ENCODE assay signal across 26 mouse cellular contexts in genomic region chr2:62928065-62928464, GRCm38 (mm10).
"Had no signal": no experiment of that assay in that cellular context is flagged by ENCODE, and none has a peak within 500 bp of the region (broad histone marks: within the 10 kb centered on the region; RNA-seq: fewer than 3 reads in every experiment).

No protein-coding gene starts in this region.

- H3K9ac ChIP-seq: heart, embryonic 13.5 days; heart, embryonic 15.5 days; hindbrain, embryonic 13.5 days; hindbrain, embryonic 15.5 days; limb, embryonic 12.5 days; liver, embryonic 13.5 days; liver, embryonic 15.5 days; liver, postnatal 0 days had no signal

- H3K27me3 ChIP-seq: heart, embryonic 13.5 days; heart, embryonic 15.5 days; hindbrain, embryonic 13.5 days; hindbrain, embryonic 15.5 days; limb, embryonic 12.5 days; liver, embryonic 13.5 days; liver, embryonic 15.5 days had no signal

- H3K4me2 ChIP-seq: heart, embryonic 11.5 days; heart, embryonic 13.5 days; heart, embryonic 15.5 days; hindbrain, embryonic 13.5 days; hindbrain, embryonic 15.5 days; limb, embryonic 12.5 days; liver, embryonic 11.5 days; liver, embryonic 13.5 days; liver, embryonic 15.5 days had no signal

- H3K9me3 ChIP-seq: heart, embryonic 13.5 days; heart, embryonic 15.5 days; hindbrain, embryonic 13.5 days; hindbrain, embryonic 15.5 days; limb, embryonic 10.5 days; limb, embryonic 12.5 days; liver, embryonic 13.5 days; liver, embryonic 15.5 days had no signal

- DNase-seq: gastrocnemius, postnatal 14 days; gastrocnemius, postnatal 36 days; heart, adult 11 months; heart, adult 2 months; heart, postnatal 14 days; heart, postnatal 36 days; kidney, adult 11 months; kidney, adult 2 months; kidney, postnatal 36 days; layer of hippocampus, adult 9-11 months; liver; liver, embryonic 13.5 days; liver, postnatal 0 days had no signal

- H3K36me3 ChIP-seq: heart, embryonic 13.5 days; heart, embryonic 15.5 days; hindbrain, embryonic 13.5 days; hindbrain, embryonic 15.5 days; limb, embryonic 10.5 days; limb, embryonic 12.5 days; liver, embryonic 13.5 days; liver, embryonic 15.5 days had no signal

- H3K27ac ChIP-seq: heart, adult 2 months; heart, embryonic 13.5 days; heart, embryonic 15.5 days; hindbrain, embryonic 13.5 days; hindbrain, embryonic 15.5 days; hindbrain, postnatal 0 days; kidney, postnatal 0 days; left cerebral cortex, adult 2 months; limb, embryonic 10.5 days; limb, embryonic 12.5 days; liver, embryonic 13.5 days; liver, embryonic 15.5 days had no signal

- H3K4me3 ChIP-seq: heart, adult 2 months; heart, embryonic 13.5 days; heart, embryonic 15.5 days; hindbrain, embryonic 13.5 days; hindbrain, embryonic 15.5 days; left cerebral cortex, adult 2 months; limb, embryonic 10.5 days; limb, embryonic 12.5 days; liver, embryonic 13.5 days; liver, embryonic 15.5 days had no signal

- ATAC-seq: hindbrain, postnatal 0 days; intestine, embryonic 16.5 days; liver, postnatal 0 days had no signal

- H3K4me1 ChIP-seq: heart, embryonic 13.5 days; heart, embryonic 15.5 days; hindbrain, embryonic 13.5 days; hindbrain, embryonic 15.5 days; limb, embryonic 10.5 days; limb, embryonic 12.5 days; liver, embryonic 13.5 days; liver, embryonic 15.5 days had no signal
